Mouse (Mus musculus) limb, embryonic 15.5 days (tissue): ENCODE measurements around the gene Sp100. TPM values are rescaled to one million over a fixed set of nuclear protein-coding genes. Genes with fewer than 3 reads are reported as not detected.
"Not testable (repeated sequence)": the region's sequence is repeated elsewhere in the genome, so short reads cannot be mapped to it uniquely, and the experiment has no call there.

Experiments
- ATAC-seq: fragments of 200-750 bp; cut with Nextera tagmentation; 2 replicates; pipeline ENCODE4 v1.8.0; 2017; ENCODE audit warnings: low read depth, moderate TSS enrichment; ENCODE audit not compliant: insufficient number of reproducible peaks, low FRiP score, low TSS enrichment
- H3K27ac ChIP-seq: fragments of 300-500 bp; sonication (generic); 2 replicates; pipeline ENCODE4 v1.5.1; 2015; ENCODE audit warnings: moderate library complexity, mild to moderate bottlenecking, inconsistent platforms
- H3K27me3 ChIP-seq: fragments of 300-500 bp; sonication (generic); 2 replicates; pipeline ENCODE4 v1.6.1; 2015; ENCODE audit warnings: inconsistent platforms
- H3K36me3 ChIP-seq: fragments of 300-500 bp; sonication (generic); 2 replicates; pipeline ENCODE4 v1.6.1; 2015; ENCODE audit warnings: inconsistent platforms
- H3K4me1 ChIP-seq: fragments of 300-500 bp; sonication (generic); 2 replicates; pipeline ENCODE4 v1.6.1; 2015; ENCODE audit warnings: inconsistent platforms
- H3K4me2 ChIP-seq: fragments of 300-500 bp; sonication (generic); 2 replicates; pipeline ENCODE4 v1.6.1; 2015; ENCODE audit warnings: mild to moderate bottlenecking, inconsistent platforms
- H3K4me3 ChIP-seq: fragments of 300-500 bp; sonication (generic); 2 replicates; pipeline ENCODE4 v1.5.1; 2015; ENCODE audit warnings: mild to moderate bottlenecking, inconsistent platforms
- H3K9ac ChIP-seq: fragments of 300-500 bp; sonication (generic); 2 replicates; pipeline ENCODE4 v1.6.1; 2015; ENCODE audit warnings: inconsistent platforms
- H3K9me3 ChIP-seq: fragments of 300-500 bp; sonication (generic); 2 replicates; pipeline ENCODE4 v1.6.1; 2016; ENCODE audit warnings: inconsistent platforms
- WGBS: fragments of 180-500 bp; shearing (Covaris S2); methylation state at CpG from one replicate; pipeline ENCODE4 v1.1.7; 2015; 5-methylcytosine and 5-hydroxymethylcytosine counted together
- polyA plus RNA-seq: library from polyadenylated mRNA; unstranded; fragments of >200 nt; fragmentation: Nextera tagmentation; extraction: Ambion mirVana; gene quantifications from 2 replicates; pipeline ENCODE4 v1.2.1, GENCODE M21; 2015

The Sp100 gene
- polyA plus RNA-seq, 1 experiment from 2014 or later, result 2.2 TPM

DNA sequence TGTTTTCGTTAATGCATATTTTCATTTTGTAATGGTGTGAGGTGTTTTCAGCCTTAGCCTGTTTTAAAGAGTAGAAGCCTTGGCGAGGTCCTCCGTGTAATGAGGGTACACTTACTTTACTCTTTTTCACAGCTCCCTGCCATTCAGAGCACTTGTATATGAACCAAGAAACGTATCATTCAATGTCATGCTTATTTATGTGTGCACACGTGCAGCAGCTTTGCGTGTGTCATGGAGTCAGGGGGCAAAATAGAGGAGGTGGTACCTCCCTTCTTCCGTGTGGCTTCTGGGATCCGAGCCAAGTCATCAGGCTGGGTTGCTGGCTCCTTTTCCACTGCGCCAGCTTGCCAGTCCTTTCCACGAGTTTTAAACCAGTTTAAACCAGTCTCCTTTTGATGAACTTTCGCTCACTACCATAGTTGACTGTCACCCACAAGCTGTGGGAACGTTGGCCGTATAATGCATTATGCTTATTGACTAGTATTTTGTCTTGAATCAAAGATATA is 2.0 kb downstream of the Sp100 start:
- not testable (repeated sequence) for ATAC-seq, H3K4me3 ChIP-seq, H3K36me3 ChIP-seq, H3K4me2 ChIP-seq, H3K27me3 ChIP-seq, H3K4me1 ChIP-seq, H3K9me3 ChIP-seq, H3K9ac ChIP-seq, H3K27ac ChIP-seq
- WGBS, result 78% methylated on average over 13 of the region's 13 CpGs

DNA sequence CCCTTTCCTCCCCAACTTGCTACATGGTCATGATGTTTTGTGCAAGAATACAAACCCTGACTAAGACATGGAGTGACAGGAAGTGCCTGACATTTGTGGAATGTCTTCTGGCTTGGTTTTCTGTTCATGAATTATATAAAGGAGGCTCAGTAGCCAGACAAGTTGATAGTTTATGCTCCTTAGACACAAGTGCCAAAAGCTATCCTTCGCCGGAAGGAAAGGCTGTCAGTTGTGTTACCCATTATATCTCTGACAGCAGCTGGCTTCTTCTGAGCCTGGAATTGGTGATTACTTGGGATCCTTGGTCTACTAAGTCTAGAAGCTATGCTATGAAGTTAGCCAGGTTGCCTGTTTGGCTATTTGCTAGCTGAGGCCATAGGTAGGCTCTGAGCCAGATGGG is 7.4 kb downstream of the Sp100 start:
- 83% methylated on average over 2 of the region's 2 CpGs for WGBS

DNA sequence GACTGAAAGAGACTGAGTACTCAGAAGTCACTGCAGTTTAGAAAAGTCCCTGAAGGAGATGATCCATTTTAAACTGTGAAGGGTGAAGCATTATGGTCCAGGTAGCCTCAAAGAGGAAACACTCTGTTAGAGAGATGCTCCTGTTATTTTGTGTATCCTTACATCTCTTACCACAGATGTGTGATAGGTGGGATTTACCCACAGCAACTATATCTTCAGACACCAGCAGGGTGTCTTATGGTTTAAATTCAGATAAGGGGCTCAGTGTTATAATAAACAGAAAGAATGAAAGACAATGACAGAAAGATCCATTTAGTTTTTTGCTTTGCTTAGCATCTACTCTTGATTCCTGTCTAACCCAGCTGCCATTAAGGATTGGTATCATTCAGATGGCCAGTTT is 14.5 kb downstream of the Sp100 start:
- Histone ChIP-seq H3K4me2 (no peak overlapping the region), H3K4me3 (no peak overlapping the region), H3K4me1 (no peaks in the 10 kb centered on the region), H3K36me3 (no peaks in the 10 kb centered on the region), H3K27ac (no peak overlapping the region), H3K9me3 (no peaks in the 10 kb centered on the region), H3K9ac (no peak overlapping the region), H3K27me3 (no peaks in the 10 kb centered on the region)
- no peak for ATAC-seq

More for the DNA sequence above, 7.4 kb downstream of the Sp100 start:
- not testable (repeated sequence) for H3K9me3 ChIP-seq, H3K4me3 ChIP-seq, H3K36me3 ChIP-seq, H3K4me2 ChIP-seq, H3K27me3 ChIP-seq, H3K4me1 ChIP-seq, H3K27ac ChIP-seq, ATAC-seq, H3K9ac ChIP-seq

DNA sequence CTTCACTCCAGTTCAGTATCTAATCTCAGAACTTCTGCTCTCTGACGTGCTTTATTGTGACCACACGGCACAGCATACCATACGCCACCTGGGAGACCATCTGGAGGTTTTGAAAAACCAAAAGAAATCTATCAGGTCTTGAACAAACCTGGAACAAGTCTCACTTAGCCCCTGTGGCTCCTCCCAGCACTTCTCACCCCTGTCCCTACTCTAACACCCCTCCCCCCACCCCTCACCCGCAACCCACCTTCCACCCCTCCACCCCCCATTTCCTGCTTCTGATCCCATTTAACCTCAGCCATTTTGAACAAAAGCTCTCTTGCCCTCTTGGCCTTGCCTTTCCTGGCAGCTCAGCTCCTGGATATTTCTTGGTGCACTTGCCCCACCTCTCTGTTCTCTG is 30.4 kb downstream of the Sp100 start:
- no peak for ATAC-seq
- WGBS, result 56% methylated on average over 4 of the region's 4 CpGs
- H3K4me2 ChIP-seq, result no peak overlapping the region

DNA sequence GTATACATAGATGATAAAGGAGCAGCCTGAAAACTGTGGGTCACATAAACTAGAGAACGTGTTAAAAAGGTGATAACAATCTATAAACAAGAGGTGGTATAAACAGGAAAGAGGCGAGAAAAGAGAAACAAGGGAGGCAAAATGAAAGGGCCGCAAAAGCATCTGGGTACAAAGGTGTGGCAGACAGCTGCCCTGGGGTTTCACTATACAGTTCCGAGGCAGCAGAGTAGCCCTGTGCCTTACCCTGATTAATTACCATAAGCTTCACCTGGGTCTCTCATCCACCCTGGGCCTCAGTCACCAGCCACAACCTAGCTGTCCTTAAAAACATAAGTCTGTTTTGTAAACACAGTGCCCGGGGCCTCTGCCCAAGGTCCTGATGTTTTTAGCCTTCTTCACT is 36.9 kb downstream of the Sp100 start:
- no peaks in the 10 kb centered on the region for H3K36me3 ChIP-seq
- H3K27ac ChIP-seq, result no peak overlapping the region
- H3K9me3 ChIP-seq, result no peaks in the 10 kb centered on the region
- no peak overlapping the region for H3K9ac ChIP-seq
- no peaks in the 10 kb centered on the region for H3K27me3 ChIP-seq
- no peak overlapping the region for H3K4me3 ChIP-seq
- no peak for ATAC-seq
- no peak overlapping the region for H3K4me2 ChIP-seq
- 53% methylated on average over 5 of the region's 5 CpGs for WGBS
- H3K4me1 ChIP-seq, result no peaks in the 10 kb centered on the region

More for the DNA sequence above, 30.4 kb downstream of the Sp100 start:
- no peaks in the 10 kb centered on the region for H3K27me3 ChIP-seq
- H3K4me1 ChIP-seq, result no peaks in the 10 kb centered on the region
- H3K27ac ChIP-seq, result no peak overlapping the region
- no peaks in the 10 kb centered on the region for H3K9me3 ChIP-seq
- no peaks in the 10 kb centered on the region for H3K36me3 ChIP-seq
- no peak overlapping the region for H3K4me3 ChIP-seq
- H3K9ac ChIP-seq, result no peak overlapping the region

DNA sequence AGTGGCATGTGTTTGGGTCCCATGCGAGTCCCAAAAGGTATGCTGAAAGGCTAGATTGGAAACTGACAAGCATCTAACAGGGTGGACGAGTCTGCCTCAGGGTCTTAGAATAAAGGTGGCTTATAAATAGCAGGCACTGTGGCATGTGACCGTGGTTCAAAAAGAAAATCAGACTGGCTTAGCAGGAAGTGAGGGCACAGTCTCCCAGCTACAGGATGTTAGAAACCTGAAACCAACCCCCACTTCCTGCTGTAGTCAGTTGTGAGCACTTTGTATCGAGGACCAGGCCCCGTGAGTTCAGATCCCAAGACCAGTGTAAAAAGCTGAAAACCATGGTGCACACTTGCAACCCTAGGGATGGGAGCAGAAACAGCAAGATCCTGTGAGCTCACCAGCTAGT is 37.6 kb downstream of the Sp100 start:
- Histone ChIP-seq H3K4me2 (no peak overlapping the region), H3K27ac (no peak overlapping the region), H3K4me1 (no peaks in the 10 kb centered on the region), H3K9ac (no peak overlapping the region), H3K9me3 (no peaks in the 10 kb centered on the region), H3K4me3 (no peak overlapping the region), H3K27me3 (no peaks in the 10 kb centered on the region), H3K36me3 (no peaks in the 10 kb centered on the region)
- no peak for ATAC-seq
- 30% methylated on average over 5 of the region's 5 CpGs for WGBS

DNA sequence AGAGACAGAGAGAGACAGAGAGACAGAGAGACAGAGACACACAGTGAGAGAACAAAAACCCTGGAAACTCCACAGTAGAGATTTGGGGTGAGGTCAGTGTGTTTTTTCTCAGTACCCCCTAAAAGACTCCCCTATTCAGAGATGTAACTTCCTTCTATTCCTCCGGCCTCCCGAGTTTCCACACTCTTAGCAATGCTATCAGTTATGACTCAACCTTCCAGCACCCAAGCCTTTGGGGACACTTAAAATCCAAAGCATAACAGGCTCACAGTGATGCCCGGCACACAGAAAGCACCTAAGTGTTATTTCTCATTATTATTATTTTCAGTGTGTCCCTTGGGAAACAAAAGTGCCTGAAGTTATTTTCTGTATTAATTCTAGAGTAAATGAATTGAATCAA is 40.8 kb downstream of the Sp100 start:
- no peak overlapping the region for H3K27ac ChIP-seq
- H3K4me1 ChIP-seq, result no peaks in the 10 kb centered on the region
- no peak overlapping the region for H3K4me2 ChIP-seq
- H3K9me3 ChIP-seq, result no peaks in the 10 kb centered on the region
- ATAC-seq, result no peak
- WGBS, result 74% methylated on average over 3 of the region's 3 CpGs
- H3K4me3 ChIP-seq, result no peak overlapping the region
- no peak overlapping the region for H3K9ac ChIP-seq
- H3K27me3 ChIP-seq, result no peaks in the 10 kb centered on the region
- H3K36me3 ChIP-seq, result no peaks in the 10 kb centered on the region

DNA sequence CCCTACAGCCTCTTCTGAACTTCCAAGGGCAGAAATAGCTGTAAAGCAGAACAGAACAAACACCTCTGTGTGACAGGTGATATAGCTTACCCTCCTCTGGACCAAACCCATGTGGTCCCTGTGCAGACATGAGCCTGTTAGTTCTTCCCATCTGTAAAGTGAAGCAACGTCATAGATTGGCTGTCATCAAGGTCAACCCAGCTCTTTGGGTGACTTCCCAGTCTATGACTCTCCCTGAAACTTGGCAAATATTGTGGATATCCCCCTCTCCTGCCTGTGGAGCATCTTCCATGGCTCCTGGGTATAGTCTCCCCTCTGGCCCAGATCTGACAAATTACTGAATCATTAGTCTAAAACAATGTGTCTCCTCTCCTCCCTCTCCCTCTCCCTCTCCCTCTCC is 42.5 kb downstream of the Sp100 start:
- 71% methylated on average over 1 of the region's 1 CpGs for WGBS
- Histone ChIP-seq H3K4me2 (no peak overlapping the region), H3K9me3 (no peaks in the 10 kb centered on the region), H3K27ac (no peak overlapping the region), H3K27me3 (no peaks in the 10 kb centered on the region), H3K36me3 (no peaks in the 10 kb centered on the region), H3K4me1 (no peaks in the 10 kb centered on the region), H3K9ac (no peak overlapping the region), H3K4me3 (no peak overlapping the region)
- no peak for ATAC-seq

DNA sequence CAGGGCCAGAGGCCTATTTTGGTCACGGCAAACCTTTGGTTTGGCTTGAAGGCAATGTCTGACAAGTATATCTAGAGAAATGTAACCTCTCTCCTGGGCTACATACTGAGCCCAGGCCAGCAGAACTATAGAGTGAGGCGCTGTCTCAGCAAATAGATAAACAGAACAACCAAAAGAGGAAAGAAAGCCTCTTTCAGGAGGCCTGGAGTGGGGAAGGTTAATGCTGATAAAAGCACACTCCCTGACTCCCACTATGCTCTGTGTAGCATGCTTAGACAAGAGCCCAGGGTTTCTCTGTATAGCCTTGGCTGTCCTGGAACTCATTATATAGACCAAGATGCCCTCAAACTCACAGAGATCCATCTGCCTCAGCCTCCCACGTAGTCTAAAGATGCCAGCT is 43.5 kb downstream of the Sp100 start:
- Histone ChIP-seq H3K27me3 (no peaks in the 10 kb centered on the region), H3K4me1 (no peaks in the 10 kb centered on the region), H3K4me3 (no peak overlapping the region), H3K9me3 (no peaks in the 10 kb centered on the region), H3K9ac (no peak overlapping the region), H3K4me2 (no peak overlapping the region), H3K27ac (no peak overlapping the region), H3K36me3 (no peaks in the 10 kb centered on the region)
- WGBS, result 83% methylated on average over 3 of the region's 3 CpGs
- no peak for ATAC-seq

DNA sequence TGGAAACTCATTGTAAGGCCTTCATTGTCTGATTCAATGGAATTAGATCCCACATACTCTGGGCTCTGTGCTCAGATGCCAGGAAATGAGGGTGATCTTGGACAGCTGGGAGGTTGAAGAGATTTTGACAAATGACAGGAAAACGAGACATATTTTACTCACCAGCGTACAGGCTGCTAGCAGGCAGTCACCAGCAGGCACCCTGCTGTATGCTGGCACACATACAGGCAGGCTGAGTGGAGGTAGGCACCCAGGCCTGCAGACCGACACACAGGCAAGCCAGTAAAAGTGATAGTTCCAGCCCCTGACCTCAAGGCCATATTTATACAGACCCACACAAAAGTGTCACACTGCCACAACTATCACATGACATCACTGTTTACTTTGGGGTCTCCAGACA is 45.9 kb downstream of the Sp100 start:
- no peak for ATAC-seq
- Histone ChIP-seq H3K4me3 (no peak overlapping the region), H3K27ac (no peak overlapping the region), H3K36me3 (no peaks in the 10 kb centered on the region), H3K4me2 (no peak overlapping the region), H3K4me1 (no peaks in the 10 kb centered on the region), H3K9me3 (no peaks in the 10 kb centered on the region), H3K9ac (no peak overlapping the region), H3K27me3 (no peaks in the 10 kb centered on the region)
- 65% methylated on average over 3 of the region's 3 CpGs for WGBS

DNA sequence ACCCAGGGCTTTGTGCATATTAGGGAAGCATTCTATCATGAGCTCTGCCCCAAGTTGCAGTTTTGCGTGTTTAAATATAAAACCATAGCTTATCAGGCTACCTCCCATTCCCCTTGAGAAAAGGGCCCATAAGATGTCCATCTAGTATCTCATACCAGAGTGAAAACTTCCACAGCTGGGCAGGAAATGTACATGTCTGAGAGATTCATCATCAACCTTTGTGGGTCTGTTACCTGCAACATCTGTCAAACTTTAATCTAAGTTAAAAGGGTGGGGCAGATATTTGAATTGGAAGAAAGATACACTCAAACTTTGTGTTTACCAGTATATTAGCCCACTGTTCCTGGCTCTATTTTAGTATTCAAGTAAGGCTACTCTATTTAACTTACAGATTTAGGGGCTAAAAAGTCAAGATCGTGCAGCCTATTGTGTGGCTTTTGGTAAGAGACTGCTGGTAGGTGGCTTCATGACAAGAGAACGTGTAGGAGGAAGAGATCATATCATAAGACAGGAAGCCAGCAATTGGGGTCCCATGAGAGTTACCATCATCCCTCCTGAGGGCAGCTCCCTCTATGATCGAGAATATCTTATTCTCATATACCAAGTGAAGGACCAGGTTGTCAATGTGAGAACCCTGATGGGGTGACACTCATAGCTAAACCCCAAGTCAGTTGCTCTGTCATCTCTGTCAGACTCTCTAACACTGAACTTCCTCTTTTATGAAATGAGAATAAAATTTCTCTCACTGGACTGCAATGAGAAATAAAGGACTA is 48.1 kb downstream of the Sp100 start:
- no peak for ATAC-seq
- no peak overlapping the region for H3K27ac ChIP-seq
- no peaks in the 10 kb centered on the region for H3K36me3 ChIP-seq
- no peaks in the 10 kb centered on the region for H3K9me3 ChIP-seq
- H3K4me2 ChIP-seq, result no peak overlapping the region
- H3K9ac ChIP-seq, result no peak overlapping the region
- no peak overlapping the region for H3K4me3 ChIP-seq
- no peaks in the 10 kb centered on the region for H3K4me1 ChIP-seq
- H3K27me3 ChIP-seq, result no peaks in the 10 kb centered on the region
- WGBS, result 85% methylated on average over 4 of the region's 4 CpGs

DNA sequence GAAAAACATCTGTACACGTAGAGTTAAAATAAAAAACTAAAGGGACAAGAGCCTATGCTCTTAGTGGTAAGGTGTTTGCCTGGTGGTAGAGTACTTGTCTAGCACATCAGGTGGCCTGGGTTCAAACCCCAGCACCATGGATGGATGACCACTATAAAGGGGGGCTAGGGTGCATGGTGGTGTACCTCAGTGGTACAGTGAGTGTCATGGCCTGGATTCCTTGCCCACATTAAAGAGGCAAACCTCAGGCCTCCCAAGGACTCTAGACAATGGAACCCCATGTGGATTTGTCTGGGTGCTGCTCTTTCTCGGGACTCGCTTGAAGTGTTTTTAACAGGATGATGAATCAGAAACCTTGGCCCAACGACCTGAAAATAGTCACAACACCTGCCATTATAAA is 52.7 kb downstream of the Sp100 start:
- Histone ChIP-seq H3K9me3 (no peaks in the 10 kb centered on the region), H3K27me3 (no peaks in the 10 kb centered on the region), H3K36me3 (no peaks in the 10 kb centered on the region), H3K4me1 (no peaks in the 10 kb centered on the region), H3K4me3 (no peak overlapping the region), H3K9ac (no peak overlapping the region), H3K27ac (no peak overlapping the region), H3K4me2 (no peak overlapping the region)
- 63% methylated on average over 4 of the region's 4 CpGs for WGBS
- ATAC-seq, result no peak
